Mouse (Mus musculus) gastrocnemius, adult 18-20 months (tissue): ENCODE results near the gene Gp9. TPM values are rescaled to one million over a fixed set of nuclear protein-coding genes. Genes with fewer than 3 reads are reported as not detected.

Source experiments
- DNase-seq: peaks from one replicate; pipeline ENCODE4 v3.0.0; 2021; ENCODE audit warnings: low spot score
- long read RNA-seq, 2 experiments: library from polyadenylated mRNA; stranded (forward); transcript quantifications; one replicate each; pipeline ENCODE4 v2.0.0; 2021
- total RNA-seq, 2 experiments: library from RNA; stranded (reverse); gene quantifications; 2 replicates each; pipeline ENCODE4 v1.2.3; 2021

The Gp9 gene
- not detected for total RNA-seq
- long read RNA-seq, experiment 1: 0 reads
- long read RNA-seq, experiment 2: 0 reads

DNA sequence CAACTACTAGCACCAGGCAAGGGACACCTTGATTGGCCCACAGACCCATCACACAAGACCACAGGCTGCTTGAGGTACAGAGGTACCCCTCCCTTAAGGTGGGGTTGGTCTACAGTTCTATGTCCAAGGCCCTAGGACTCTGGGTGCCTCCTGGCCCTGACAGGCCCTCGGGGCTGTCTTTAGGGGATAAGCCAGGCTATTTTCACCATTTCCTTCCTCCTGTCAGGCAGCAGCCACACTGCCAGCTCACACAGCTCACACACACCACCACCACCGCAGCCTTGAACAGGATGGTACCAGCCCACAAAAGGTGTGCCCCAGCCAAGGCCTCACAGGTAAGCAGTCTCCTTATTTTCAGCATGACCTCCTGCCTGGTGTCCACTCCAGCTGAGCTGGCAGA lies at the start of gene Gp9:
Gp9 (plus strand) TSS at position 231 of the 400 bp plus-strand sequence.
- DNase-seq: no peak

DNA sequence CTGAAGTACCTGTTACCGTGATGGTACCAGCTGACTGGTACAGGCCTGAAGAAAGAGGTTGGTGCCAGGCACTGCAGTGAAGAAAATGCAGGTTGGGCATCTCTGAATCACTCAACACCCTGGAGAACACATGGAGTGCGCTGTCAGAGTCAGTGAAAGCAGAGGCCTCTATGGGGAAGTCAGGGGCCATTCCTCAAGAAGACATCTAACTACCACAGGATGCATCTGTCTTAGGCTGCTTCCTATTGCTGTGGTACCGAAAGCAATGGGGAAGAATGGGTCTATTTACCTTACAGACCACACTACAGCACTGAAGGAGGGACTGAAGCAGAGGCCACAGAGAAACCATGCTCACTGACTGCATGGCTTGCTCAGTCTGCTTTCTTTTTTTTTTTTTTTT lies 49.8 kb upstream of the Gp9 start:
- no peak for DNase-seq

DNA sequence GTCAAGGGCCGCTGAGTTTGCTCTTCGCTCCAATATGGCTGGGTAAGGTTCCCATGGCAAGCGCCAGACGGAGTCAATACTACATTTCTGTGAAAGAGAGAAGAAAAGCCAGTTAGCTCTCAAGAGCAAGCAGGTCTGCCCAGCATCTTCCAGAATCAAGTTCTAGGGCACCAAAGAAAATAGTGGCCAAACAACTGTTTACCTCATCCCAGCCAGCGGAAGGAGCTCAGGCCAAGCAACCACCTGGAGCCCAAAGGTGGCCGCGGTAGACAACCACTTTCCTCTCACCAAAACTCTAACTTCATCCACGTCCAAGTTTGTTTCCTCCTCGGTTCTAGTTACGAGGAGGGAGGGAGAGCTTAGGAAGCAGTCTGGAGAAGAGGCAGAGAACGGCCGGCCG lies 47.7 kb upstream of the Gp9 start:
- DNase-seq: no peak

DNA sequence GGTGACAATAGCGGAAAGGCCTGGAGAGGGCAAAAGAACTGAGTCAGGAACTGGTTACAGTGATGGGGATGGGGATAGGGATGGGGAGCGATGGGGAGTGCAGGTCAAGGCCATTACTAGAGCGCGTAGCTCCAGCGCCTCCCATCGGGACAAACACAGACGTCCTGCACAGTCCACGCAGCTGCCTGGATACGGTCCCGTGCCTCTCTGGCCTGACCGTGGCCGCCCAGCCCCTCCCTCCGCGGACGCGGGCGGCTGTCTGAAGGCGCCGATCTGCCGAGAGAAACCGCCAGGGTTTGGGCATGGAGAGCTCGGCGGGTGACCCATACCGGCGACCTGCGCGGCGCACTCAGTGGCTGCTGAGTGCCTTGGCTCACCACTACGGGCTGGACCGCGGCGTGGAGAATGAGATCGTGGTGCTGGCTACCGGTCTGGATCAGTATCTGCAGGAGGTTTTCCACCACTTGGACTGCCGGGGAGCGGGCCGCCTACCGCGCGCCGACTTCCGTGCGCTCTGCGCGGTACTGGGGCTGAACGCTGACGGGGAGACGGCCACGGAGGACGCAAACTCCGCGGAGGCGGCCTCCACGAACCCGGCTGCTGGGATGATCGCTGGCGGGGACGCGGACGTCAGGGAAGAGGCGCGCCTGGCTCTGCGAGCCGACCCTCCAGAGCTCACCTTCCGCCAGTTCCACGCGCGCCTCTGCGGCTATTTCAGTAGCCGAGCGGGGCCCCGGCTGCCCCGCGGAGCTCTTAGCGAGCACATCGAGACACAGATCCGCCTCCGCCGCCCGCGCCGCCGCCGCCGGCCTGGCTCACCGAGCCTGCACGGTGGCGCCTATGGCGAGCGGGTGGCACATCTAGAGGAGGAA lies 47.0 kb upstream of the Gp9 start, which contains the start of gene Efcc1:
Efcc1 (plus strand) TSS at position 279 of the 872 bp plus-strand sequence.
- peak; percentile 54 for DNase-seq

DNA sequence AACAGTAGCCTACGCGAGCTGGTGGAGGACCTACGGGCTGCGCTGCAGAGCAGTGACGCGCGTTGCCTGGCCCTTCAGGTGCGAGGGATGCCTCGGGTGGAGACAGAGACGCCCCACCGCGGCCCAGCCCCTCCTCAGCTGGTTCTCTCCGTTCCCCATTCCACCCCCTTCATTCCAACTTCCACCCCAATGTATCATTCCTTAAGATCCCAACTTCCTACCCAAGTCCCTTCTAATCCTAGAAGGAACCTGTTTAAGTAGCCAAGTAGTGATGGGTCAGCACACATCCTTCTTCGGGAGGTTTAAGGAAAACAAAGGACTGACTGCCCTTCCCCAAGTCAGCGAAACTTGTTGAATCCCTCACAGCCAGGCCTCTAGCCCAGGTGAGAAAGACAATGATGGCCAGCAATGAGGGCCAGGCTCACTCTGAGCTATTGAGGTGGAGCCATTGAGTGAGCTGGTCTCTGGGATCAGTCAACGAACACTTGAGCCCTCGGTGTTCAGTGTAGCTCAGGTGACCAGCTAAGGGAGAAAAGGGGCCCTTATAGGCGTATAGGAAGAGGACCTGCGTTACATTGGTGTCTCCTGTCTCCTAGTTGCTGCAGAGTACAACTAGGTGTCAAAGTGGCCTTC lies 46.3 kb upstream of the Gp9 start:
- no peak for DNase-seq

DNA sequence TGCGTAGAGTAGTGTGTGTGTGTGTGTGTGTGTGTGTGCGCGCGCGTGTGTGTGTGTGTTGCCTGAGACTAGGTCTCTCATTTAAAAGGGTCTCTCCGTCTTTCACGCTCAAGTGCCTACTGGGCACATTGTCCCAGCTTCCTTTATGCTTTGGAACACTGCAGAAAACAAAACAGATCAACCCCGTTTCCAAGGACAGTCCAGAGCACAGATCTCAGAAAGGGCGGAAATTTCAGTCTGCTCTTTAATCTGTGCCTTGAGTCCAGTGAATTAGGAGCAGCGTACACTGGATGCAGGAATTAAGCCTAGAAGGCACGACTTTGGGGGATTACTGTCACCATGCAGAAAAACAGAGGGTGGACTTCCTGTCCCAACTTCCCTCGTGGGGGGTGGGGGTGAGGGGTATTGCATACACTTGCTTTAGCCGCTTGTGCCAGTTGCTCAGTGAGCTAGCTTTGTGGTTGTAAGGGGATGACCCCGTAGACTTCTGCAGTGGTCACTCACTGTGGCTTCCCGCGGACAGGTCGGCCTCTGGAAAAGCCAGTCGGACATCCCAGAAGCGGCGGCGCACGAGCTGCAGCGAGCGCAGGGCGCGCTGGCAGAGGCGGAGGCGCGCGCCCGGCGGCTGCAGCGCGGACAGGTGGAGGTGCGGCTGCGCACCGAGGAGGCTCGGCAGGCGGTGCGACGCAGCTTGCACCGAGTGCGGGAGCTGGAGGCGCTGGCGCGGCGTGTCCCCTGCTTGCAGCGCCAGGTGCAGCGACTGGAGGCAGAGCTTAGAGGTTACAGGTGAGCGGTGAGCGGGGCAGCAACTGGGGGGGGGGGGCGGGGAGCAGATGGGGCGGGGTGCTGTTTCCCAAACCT lies 45.5 kb upstream of the Gp9 start:
- DNase-seq: no peak

DNA sequence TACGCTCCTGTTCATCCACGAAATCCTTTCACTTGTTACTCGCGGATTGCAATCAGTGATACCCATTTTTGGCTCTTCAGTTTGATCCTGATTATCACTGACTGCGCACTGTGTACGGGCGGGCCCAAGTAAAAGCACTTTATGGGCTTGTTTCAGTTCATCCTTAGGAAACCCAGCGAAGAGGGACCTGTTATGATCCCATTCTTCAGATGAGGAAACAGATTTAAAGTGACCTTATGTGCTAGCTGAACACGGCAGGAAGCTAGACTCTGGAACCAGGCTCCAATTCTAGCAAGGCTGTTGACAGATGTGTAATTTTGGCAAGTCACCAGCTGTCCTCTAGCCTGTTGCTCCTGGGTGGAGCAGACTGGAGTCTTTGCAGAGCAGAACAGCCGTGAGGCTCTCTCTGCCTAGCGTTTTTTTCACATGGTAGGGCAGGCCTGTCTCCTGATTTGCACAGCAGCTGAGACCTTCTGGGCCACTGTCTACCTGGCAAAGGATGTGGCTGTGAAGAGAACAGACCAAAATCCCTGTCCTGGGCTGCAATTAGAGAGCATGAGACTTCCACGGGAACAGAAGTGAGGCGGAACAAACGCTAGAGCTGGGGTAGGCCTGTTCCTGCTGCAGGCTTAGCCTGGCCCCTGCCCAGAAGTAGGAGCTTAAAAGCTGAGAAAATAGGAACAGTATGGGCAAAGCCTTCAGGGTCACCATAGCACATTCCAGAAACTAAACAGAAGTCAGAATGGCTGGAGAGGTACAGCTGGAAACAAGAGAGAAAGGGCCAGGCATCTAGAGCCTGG lies 44.5 kb upstream of the Gp9 start:
- peak; percentile 58 for DNase-seq

DNA sequence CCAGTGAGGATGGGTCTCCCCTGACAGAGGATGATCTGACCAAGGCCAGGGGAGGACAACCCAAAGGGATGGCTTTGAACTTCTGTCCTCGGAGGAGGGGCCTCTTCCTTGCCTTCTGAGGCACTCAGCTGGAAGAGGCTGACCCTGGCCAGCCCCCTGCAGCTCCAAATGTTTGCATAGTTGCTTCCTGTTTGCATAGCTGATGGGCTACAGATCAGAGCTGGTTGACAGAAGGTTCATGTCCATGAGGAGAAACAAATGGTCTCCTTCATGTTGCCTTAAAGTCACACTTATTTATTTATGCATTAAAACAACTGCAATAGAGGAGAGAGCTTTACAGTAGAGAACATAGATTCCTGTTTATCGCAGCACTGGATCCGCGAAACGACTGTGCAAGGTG lies 43.7 kb upstream of the Gp9 start:
- DNase-seq: no peak

DNA sequence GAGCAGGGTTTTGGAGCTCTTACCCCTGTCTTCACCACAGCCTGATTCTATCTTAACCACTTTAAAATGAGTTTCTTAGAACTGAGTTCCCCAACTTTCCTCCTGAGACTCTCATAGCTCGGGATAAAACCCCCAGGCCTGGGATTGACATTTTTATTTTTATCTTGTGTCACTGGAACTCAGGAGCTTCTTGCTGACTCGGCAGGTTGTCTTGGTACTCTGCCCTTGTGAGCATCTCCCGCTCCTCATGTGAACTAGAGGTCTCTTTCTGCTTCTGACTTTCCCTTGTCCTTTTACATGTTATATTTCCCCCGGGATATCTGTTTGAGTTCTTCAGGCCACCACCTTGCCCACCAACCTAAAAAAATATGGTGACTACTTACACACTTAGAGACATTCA lies 40.9 kb upstream of the Gp9 start:
- DNase-seq: no peak

DNA sequence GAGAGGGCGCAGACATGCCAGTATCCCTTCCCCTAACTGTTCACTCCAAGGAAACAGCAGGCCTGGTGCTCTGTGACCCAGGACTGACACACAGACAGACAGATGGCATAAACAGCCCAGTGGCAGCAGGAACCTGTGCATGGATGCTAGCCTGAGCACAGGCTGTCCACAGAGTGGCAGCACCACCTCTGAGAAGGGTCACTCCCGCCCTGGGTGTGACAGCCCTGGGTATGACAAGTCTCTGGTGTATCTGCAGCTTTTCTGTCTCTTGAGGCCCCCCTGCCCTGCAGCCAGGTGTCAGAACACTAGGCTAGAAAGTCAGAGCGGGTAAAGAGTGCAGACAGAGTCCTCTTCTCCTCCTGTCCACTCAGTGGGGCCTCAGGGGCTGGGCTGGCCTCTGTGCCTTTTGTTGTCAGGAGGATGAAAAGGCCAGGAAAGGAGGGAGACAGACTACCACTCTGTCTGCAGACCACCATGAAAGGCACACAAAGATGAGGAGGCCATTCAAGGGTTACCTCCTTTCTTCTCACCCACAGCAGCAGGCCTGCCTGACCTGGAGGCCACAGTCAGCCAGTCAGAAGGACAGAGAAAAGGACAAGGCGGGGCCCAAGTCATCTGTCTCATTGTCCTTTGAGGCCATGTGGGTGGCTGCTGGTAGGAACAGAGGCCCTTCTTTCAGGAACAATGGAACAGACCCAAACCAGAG lies 39.8 kb upstream of the Gp9 start:
- no peak for DNase-seq

DNA sequence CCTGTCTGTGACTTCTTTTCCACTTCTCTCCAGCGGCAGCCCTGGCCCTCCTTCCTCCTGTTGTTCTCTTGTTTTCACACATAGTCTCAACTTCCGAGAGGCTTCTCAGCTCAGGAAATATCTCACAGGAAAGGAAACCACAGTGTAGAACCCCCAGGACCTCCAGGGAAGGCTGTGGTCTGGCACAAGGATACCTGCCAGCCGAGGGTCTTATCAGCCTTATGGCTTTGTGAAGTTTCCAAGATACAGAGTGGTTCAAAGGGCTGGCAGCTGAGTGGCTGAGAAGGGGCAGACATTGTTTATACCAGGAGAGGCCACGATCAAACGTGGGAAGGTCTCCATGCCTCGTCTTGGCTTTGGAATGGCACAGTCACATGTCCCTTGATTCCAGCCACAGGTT lies 38.0 kb upstream of the Gp9 start:
- DNase-seq: no peak

DNA sequence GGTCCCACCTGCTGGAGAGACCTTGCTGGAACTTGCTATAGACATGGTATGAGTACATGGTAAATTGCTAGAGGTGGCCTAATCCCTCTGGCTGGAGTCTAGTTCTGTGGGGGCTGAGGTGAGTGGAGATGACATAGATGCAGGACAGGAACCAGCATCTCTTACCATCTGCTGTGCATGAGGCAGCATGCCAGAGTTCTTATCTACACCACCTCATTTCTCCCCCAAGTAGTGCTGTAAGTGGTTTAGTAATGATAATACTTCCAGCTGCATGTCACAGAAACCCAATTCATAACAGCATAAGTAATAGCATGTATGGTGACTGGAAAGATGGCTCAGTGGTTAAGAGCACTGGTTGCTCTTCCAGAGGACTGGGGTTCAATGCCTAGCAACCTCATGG lies 37.4 kb upstream of the Gp9 start:
- no peak for DNase-seq

DNA sequence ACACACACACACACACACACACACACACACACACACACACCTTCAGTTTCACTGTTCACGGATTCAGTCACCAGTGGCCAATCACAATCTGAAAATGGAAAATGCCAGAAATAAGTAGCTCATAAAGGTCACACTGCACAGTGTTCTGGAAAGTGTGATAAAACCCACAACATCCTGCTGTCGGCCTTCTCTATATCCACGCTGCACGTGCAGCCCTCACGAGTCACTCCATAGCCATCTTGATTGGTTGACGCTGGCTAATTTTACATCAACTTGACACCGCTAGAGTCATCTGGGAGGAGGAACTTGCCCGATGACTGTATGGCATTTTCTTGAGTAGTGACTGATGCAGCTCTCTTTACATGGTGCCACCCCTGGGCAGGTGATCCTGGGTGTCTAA lies 35.9 kb upstream of the Gp9 start:
- no peak for DNase-seq

DNA sequence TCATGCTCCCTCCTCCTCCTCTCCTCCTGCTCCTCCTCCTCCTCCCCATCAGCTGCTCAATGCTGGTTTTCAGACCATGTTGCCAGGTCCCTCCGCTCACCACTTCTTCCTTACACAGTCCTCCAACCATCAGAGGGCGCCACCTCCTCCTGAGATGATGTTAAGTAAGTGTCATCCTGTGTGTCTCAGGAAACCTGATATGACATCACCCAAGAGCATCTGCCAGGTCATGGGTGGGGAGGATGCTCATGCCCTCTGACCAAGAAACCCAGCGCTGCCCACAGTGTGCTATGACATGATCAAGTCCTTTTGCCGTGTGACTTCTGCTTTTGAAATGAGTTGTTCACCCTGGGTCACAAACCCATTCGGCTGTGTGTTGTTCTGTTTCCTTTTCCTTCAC lies 35.1 kb upstream of the Gp9 start:
- DNase-seq: peak; percentile 29

DNA sequence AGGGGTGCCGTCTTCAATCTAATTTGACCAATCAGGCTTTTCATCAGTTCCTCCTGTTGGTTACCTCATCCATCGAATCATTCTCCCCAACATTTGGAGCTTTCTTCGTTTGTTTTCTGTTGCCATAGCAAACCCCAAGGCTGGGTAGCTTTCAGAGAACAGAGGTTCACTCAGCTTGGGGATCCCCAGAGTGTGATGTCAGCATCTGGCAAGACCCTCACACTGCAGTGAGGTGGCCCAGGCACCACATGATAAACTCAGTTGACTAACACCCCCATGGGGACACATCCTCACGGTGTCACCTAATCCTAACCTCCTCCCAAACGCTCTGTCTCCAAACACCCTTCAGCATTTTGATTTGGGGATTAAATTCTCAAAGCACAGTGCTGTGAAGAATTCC lies 34.6 kb upstream of the Gp9 start:
- DNase-seq: peak; percentile 74

DNA sequence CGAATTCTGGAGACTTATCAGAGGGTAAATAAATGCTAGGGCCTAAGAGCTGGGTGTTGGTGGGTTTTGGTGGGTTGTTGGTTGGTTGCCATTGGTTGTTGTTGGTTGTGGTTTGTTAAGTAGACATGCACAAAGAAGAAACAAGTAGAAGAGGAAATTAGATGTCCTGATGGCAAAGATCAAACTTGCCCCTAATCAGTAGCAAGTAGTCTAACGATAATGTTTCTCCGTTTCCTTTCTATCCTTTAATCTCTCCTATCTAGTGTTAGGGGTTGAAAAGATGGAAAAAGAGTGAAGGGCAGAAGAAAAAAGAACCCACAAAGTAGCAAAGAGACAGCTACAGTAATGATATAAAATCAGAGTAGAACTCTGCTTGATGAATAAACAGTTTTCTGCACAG lies 33.2 kb upstream of the Gp9 start:
- no peak for DNase-seq

DNA sequence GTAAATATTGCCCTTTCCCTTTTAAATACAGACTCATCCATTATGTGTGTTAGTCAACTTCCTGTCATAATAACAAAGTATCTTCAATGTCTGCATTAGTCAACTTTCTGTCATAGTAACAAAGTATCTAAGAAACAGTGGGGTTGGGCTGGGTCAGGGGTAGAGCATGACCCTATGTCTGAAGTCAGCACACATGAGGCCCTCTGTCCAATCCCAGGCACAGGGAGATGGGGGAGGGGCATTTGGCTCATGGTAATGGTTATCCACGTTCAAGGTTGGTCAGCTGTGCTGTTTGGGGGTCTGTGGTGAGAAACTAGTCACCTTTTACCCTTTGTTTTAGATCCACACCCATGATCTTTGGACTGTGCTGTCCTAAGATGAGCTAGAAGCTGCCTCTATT lies 32.6 kb upstream of the Gp9 start:
- DNase-seq: peak; percentile 23

DNA sequence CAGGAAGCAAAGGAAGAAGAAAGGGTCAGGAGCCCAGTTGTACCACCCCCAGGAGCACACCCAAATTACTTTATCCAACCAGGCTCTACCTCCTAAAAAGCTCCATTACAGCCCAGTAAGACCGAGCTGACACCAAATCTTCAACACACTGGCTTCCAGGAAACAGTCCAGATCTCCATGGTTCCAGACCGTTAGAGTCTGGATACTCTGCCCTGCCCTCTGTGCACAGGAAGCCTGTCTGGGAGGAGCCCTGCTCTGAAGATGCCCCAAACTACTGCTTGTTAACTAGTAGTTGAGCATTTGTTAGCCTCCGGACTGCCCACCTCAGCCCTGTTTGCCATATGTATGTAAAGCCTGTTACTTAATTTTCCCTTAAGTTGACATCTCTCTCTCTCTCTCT lies 31.8 kb upstream of the Gp9 start:
- peak; percentile 32 for DNase-seq

DNA sequence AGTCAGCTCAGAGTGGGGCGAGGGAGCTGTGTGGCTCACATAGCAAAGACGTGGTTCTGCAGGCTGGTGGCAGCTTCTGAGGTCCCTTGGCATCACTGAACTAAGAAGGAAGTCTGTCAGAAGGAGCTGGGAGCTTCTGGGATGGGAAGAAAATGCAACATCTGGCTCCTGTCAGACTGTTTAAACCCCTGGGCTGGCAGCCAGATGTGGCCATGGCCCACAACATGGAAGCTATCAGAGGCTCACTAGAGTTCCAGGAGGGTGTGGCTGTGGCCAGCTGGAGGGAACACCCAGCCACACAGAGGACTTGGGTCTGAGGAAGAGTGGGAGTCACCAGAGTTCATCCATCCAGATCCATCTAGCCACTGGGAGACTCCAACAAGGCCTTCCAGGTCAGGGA lies 31.0 kb upstream of the Gp9 start:
- DNase-seq: peak; percentile 69

DNA sequence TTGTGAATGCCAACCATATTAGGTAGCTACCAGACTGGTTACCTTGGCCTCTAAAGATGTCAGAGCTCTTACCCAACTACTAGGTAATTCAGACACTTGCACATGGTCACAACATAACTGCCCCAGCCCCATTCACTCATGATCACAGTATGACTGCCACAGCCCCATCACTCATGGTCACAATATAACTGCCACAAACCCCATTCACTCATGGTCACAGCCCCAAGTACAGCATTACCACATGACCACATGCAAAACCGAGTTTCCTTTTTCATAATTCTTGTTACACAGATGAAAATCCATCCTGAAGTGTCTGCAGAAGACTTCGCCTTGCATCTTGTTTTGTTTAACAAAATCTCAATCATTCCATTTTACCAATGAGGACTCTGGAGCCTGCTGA lies 29.8 kb upstream of the Gp9 start:
- DNase-seq: no peak

DNA sequence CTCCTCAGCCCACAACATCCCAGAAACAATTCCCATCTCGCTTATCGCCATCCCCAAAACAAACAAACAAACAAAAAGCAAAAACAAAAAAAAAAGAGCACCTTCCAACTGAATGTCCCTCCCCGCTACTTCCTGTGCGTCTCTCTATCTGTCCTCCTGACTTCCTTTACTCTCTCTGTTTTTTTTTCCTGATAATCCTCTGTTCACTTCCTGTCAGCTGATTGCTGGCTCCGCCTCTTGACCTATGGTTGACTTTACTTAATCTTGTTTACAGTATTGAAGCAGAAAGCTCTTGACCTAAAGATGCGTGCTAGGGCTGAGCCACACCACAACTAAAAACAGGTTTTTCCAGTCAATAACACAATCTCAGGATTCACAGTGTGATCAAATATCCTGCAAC lies 29.3 kb upstream of the Gp9 start:
- no peak for DNase-seq
